Mouse (Mus musculus) ES-E14 (cell line): Measurements from ENCODE around the gene 4931406P16Rik.

Experiments
- HCFC1 ChIP-seq: IDR thresholded peaks from 2 replicates; pipeline ENCODE4 v1.6.1; 2012; ENCODE audit warnings: low read length, inconsistent platforms, borderline replicate concordance; ENCODE audit not compliant: insufficient read depth
- MAFK ChIP-seq: IDR thresholded peaks from 2 replicates; pipeline ENCODE4 v1.6.1; 2014; ENCODE audit warnings: mild to moderate bottlenecking, low read depth, low read length, inconsistent platforms; ENCODE audit not compliant: insufficient read depth
- ZC3H11A ChIP-seq: IDR thresholded peaks from 2 replicates; pipeline ENCODE4 v1.6.1; 2012; ENCODE audit warnings: low read depth, mild to moderate bottlenecking, inconsistent platforms, low read length, borderline replicate concordance
- ZNF384 ChIP-seq: IDR thresholded peaks from 2 replicates; pipeline ENCODE4 v1.6.1; 2012; ENCODE audit warnings: low read depth, low read length, inconsistent platforms

- TF ChIP-seq HCFC1 = no peak; the same call in 1 of the 2 replicates
- no peak for TF ChIP-seq MAFK
- TF ChIP-seq ZNF384 = no peak
- TF ChIP-seq ZC3H11A = no peak
These were observed 437 bp downstream of the 4931406P16Rik start for GRCm38 (mm10) chr7:34312786-34313442.
